Mouse (Mus musculus): Measurements from ENCODE around the gene Lrrc1.
A peak's percentile ranks its signal among the peaks of the same experiment; 100 is the strongest.

The Lrrc1 gene

DNA sequence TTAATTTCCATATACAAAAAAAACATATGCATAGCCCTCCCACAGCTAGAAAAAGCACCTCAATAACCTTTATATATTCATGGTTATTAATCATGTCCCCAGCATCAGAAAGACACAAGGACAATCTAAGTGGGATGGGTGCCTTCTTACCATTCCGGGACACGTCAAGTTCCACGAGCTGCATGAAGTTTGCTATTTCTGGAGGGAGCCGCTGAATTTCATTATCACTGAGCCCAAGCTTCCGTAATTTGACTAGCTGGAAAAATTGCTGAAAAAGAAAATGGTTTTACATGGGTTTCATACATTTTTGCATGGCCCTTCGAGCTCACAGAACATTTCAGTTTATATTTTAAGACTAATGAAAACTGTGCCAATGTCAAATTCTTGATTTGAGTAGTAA lies 45.6 kb downstream of the Lrrc1 start:
- DNase-seq, result no peak

DNA sequence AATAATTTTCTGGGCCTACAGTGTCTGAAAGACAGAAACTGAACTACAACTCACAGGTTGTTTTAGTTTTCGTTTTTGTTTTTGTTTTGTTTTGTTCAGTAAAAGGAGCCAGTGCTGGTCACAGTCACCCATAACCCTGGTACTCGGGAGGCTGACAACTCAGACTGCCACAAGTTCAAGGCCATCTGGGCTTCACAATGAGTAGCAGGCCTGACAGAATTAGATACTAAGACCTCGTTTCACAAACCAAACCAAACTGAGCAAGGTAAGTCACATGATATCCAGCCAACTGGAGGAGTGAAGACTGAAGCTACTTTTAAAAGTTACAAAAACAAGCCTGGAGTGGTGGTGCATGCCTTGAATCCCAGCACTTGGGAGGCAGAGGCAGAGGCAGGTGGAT lies 46.3 kb downstream of the Lrrc1 start:
- no peak for DNase-seq

DNA sequence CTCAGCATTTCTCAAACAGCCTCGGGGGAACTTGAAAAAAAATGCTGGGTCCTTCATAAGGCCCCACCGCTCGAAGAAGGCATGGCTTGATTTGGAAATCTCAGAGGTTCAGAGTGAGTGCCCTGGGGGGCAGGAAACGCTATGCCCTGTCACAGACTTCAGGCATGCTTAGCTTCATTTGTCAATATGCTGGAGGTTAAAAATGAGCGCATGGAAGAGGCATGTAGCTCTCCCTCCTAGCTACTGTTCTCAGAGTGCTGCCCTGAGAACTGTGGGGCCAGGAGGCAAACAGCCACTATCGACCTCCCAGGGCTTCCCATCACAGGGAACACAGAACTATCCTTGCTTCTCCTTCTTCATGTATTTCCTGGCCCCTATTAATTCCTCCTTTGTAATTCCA lies 47.5 kb downstream of the Lrrc1 start:
- no peak for DNase-seq

DNA sequence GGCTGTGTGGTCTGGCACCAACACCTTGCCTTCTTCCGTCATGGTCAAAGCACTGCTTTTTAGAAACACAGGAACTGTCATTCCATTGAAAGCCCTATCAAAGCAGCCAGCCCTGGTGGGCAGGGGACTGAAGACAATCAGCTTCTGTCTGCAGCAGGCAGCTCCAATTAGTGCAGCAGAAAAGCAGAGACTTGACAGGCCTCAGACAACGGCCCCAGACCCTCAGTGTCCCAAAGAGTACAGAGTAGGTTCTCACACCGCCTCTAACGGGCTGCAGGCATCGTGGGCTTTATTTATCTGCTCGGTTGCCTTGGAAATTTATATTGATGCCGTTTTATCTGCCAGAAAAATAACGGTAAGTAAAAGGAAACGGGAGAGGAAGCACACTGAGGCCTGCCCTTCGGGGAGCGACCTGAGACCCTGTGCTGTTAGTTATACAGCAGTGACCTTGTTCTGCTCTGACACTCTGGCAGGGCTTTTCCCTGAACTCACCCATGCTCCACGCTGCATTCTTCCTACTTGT lies 48.1 kb downstream of the Lrrc1 start:
- no peak for DNase-seq

DNA sequence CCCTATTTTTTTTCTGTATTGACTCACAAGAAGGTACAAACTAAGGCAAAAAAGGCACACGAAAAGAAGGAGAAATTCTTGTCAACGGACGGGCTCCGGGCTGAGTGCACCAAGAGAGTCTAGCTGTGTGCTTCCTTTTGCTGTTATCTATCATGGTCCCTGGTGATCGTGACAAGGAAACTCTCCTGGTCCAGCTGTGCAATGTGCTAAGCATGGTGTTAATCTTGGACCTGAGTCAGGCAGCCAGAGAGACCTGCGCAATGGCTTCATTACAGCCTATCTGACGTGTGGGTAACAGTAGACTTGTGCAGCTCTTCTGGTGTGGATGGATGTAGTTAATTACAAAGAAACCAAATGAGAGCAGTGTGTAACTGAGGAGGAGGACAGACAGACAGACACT lies 50.4 kb downstream of the Lrrc1 start:
- no peak for DNase-seq

DNA sequence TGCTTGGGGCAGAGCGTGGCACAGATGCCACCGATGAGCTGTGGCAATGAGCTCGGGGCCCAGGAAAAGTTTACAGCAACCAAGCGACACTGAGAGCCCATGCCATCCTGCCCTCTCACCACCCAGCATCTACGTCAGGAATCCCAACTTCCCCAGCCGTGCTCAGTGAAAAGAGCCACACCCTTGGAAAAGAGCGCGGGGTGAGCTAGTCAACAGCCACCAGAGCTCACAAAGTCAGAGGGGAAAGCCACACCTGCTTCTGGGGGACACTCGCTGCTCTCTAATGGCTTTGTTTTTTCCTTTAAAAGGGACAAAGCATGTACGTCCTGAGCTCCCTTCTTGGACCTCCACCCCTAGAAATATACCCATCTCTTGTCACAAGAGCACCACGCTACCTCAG lies 56.1 kb downstream of the Lrrc1 start:
- DNase-seq, result no peak

DNA sequence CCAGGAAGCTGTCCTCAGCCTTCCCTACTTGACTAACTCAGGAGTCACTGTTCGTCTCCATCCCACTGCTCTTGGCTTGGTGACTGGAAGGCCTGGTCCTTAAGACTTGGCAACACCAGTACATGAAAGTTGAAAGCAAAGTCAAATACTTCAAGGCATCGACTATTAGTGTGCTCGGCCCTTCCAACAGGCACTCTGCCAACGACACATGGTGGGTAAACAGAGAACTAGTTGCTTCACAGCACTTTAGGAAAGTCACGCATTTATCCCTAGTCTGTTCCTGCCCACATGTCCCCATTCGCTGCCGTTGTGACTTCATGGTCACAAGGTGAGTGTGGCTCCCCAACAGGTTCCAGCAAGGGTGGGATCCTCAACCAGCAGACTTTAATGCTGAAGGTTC lies 57.2 kb downstream of the Lrrc1 start:
- DNase-seq, result no peak

DNA sequence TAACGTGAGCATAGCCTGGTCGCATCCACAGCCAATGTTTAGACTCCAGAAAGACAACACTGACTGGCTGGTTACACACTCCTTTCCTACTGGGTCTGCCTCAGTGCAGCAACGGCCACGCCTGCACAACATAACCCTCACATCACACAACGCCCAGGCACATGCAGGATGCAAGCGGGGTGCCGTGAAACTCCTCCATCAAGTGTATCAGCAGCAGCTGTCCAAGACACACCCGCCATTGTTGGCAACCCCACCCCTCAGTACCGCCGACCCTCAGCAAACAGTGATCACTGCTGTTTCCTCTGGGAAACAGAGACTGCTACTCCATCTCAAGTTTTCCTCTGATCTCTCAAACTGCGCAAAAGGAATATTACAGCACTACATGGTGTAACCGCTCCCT lies 58.8 kb downstream of the Lrrc1 start:
- no peak for DNase-seq

DNA sequence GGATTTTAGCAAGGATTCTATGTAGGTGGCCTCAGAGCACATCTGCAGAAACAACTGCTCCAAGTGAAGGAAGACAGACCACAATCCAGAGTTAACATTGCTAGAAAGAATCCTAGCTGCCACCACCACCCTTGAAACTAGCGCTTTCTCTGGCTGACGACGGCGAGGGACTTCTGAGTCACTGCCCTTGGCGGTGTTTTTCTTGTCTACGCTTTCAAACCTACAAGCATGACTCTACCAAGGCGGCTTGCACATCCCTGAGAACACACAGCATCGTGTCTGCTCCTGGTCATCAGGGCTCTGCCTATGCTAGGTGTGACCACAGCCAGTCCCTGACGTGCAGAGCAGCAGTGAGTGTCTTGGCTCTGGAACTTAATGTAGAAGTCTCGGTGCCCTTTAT lies 59.9 kb downstream of the Lrrc1 start:
- DNase-seq, result no peak

DNA sequence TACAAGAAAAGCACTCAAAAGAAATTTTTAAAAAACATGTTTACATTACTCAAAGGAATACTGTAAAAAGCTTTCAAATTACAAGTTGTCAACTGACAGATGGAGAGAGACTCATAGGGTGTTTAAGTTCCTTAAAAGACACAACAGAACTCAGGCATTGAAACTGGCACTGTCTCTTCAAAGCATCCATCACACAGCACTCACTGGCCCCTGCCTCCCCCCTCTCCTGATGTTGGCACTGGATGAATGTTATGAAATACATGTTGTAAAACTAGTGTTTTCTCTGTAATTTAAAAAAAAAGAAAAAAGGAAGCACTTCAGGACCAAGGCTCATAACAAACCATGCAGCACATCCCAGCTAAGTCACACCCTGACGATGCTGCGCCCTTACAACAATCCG lies 61.1 kb downstream of the Lrrc1 start:
- DNase-seq, result no peak

DNA sequence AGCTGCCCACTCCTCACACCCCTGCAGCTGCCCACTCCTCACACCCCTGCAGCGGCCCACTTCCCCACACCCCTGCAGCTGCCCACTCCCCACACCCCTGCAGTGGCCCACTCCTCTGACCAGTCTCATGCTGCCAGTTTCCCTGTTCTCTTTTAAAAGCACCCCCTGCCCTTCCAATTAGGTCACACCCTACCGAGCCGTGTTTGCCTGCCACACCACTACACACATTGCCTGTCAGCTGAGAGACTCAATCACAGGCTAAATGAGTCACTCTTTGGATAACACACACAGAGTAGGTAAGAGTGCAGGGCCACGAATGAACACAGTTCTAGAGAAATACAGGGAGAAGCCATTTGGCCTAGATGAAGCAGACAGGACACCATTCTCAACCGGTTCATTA lies 62.4 kb downstream of the Lrrc1 start:
- no peak for DNase-seq

DNA sequence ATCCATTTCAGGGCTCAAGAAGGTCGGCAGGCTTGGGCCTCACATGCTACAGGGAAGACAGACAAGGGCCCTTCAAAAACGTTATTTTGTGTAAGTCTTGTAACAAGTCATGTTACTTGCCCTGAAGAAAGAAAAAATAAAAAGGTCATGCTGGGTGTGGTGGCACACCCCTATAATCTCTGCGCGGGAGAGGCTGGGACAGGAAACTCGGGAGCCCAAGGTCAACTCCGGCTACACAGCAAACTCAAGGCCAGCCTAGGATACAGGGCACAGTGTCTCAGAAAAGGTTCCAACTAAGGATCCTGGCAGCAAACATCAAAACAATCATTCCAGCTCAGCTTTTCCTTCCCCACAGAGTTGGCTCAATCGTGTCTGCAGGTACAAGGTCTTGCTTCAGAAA lies 63.3 kb downstream of the Lrrc1 start:
- DNase-seq, result no peak

DNA sequence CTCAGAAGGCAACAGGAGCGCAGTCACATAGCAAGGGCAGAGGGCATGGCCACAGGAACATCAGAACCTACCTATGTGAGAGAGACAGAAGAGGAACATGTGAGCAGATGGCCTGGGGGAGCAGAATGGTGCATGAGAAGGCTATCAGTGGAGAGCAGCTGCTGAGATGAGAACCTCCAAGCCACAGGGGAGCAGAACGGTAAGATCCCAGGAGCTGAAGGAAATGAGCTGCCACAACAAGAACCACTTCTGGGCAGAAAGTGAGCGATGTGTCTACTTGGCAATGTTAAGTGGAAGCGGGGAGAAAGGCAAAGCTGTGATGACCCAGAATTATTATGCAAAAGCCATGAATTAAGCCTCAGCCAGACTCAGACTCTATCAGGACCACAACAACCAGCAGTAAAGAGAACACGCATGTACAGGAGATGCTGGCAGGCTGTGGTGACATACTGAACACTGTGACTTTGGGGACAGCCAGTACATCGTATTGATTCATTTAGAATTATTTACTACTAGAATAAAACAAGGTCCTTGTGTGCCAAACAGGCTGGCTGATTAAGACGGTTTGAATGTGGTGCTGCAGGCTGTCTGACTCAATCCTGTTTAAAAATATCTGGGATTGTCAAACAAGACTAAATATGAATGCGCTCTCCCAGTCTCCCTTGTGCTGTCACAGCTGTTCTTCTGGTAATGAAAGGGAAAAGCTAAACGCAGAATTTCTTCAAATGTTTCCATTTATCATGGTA lies 63.9 kb downstream of the Lrrc1 start:
- peak; percentile 24 for DNase-seq

DNA sequence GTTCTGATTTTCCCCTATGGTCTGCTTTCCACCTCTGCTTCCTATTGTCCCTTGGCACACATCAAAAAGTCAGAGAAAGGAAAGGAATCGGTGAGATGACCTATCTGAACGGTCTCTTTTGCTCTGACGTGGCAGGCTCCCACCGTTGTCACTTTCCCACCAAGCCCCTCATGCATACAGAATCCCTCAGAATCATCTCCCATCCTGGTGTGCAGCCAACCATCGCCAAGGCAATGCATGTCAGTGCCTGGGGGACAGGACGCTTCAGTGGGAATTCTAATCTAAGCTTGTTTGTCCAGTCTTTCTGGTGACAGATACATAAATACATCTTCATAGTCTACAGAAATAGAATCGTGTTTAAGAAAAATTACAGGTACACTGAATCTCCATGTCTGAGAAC lies 64.7 kb downstream of the Lrrc1 start:
- no peak for DNase-seq

DNA sequence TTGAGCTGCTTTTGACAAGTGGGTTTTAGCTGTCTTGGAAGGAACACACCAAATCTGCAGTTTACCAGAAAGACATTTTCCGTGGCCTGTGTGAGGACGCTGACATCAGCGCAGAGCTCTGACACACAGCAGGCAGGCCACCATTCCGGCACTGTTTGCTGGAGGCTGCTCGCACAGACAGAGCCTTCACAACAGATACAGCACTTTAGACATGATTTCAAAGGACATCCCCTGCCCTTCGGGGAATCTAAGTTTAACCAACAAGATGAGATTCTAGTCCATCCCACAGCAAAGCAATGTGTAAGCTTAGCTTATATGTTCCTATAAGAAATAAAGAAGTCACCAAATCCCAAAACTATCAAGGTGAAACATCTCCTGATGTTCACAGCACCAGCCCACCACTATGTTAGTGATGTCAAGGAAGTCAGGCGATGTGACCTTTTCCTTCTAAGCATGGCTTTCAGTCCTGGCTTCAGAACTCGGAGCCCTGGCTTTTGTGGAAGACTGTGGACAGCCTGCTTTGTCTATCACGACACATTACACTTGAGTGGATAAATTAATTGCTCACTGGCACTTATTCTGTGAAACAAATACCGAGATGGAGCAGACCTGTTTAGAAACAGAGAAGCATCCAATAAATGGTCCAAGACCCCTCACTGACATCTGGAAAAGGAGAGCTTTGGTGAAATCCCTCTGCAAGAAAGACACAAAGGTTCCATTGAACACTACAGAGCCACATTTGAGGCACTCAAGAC lies 66.3 kb downstream of the Lrrc1 start:
- DNase-seq, result no peak

DNA sequence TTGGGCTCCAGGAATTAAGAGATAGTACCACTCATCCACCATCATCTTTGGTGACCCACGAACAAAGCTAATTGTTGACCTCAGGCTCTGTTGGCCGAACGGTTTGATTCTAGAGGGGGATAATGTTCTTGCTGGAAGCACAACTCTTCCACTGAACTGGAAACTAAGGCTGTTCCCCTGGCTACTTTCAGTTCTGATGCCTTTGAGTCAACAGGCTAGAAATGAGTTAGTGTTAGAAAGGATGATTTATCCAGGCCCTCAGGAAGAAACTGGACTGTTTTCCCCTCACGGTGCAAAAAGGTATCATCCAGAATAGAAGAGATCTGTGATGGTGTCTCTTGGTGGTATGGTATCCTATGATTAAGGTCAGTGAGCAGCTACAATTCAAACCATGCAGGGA lies 70.1 kb downstream of the Lrrc1 start:
- no peak for DNase-seq

DNA sequence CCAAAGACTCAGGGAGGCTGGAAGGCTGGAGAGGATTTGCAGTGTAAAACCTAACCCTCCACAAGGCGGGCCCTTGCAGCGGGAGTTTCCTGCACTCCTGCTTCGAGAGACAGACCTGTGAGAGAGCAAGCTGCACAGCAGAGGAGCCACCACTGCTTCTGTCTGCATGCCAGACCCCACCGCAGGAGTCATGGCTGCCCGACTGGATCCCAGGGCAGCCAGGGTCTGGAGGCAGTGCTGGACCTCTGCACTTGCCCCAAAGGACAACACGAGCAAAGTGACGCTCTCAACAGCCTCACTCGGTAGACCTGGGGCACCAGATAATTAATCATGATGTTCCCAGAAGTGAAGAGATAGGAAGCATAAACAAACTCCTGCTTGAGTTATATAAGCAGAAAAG lies 72.1 kb downstream of the Lrrc1 start:
- DNase-seq, result no peak

DNA sequence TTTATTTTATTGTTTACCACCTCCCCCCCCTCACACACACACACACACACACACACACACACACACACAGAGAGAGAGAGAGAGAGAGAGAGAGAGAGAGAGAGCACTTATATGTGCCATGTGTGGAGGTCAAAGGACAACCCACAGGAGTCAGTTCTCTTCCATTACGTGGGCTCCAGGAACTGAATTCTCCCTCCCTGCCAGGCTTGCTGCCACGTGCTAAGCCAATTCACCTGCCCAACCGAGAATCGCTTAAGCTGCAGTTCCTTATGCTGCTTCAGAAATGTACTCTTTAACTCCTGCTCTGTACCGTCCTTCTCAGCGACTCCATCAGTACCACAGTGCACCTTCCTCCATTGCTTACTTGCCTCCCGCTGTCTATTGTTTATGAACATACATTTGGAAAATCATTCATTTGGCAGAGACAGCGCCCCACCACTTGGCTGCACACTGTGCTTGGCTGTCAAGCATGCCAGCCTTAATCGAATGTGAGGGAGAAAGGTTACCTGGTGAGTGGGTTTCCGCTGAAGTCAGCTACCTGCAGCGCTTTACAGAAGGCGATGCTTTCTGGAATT lies 72.9 kb downstream of the Lrrc1 start:
- DNase-seq, result no peak

DNA sequence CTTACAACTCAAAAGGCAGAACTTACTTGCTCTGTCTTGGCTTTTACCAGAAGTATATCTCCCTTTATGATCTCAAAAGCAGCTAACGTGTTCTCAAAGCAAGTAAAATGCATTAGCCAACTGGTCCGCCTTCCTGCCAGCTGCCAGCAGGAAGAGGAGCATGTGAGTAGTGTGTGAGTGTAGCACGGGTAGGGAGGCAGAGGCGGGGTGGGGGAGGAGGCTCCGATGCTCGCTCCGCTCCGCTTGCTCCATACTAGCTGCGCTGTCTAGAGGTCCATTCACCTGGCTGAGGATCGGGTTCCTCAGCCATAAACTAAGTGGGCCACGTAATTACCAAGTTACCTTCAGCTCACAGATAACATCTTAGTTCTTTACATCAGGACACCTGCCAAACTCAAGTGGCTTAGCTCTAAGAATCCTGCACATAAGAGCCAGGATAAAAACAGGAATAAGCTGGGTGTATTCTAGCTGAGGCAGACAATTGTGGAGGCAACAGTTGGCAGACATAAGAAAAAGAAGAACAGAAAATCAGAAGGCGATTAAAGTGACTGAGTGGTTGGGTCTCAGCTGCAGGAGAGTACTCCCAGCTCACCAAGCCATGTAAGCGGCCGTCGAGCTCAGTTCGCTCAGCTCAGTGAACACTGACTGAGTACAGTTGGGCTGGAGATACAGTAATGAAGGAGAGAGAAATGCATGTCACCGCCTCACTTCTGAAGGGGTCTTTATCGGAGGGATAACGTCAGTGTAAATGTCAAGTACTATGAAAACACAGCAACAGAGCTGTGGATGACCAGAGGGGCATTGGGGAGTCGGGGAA lies 74.7 kb downstream of the Lrrc1 start:
- peak; percentile 79 for DNase-seq

DNA sequence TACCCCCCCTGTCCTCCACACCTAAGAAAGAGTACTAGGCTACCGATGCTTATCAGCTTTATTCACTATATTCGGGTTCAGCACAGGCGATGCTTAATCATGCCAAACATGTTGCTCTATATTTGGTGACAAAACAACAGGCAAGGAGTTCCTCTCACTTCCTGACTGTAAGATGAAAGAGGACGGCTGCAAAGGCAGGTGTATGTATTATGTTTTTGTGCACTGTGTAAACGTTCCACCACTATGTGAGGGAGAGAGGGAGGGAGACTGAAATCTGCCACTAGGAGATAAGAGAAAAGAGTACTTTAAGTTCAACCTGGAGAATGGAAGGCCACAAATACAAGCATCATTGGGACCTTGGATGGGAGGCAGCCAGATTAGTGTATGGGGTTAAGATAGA lies 77.7 kb downstream of the Lrrc1 start:
- no peak for DNase-seq

DNA sequence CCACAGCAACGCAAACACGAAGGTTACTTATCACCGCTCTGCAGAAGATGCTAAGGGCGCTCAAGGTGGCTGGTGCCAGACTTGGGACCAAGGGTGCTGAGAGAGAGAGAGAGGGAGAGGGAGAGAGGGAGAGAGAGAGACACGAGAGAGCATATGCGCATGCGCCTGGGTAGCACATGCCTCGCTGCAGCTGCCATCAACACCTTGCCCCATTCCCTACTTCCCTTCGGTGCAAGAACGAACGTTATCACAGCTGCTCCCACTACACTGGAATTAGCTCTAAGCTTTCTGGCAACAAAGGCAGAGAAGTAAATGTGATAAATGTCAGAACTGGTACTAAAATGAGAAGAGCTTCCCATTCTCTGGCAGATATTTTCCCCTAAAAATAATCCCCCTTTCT lies 79.3 kb downstream of the Lrrc1 start:
- no peak for DNase-seq

DNA sequence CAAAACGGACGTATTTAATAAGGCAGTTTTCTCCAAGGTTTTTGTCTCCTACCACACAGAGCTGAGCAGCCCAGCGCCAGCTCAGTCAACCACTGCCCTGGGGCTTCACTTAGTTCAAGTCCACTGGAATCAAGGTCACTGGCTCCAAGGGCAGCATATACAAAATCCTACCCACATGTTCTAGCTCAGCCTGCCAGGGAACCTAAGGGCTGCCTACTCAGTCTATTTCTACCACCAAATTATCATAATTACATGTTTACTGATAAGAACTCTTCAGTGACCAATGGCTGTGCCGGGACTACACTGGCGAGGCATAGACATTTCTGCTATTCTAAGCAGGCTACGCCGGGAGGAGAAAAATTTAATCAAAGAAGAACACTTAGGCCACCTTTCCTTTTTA lies 80.8 kb downstream of the Lrrc1 start:
- DNase-seq, result no peak

DNA sequence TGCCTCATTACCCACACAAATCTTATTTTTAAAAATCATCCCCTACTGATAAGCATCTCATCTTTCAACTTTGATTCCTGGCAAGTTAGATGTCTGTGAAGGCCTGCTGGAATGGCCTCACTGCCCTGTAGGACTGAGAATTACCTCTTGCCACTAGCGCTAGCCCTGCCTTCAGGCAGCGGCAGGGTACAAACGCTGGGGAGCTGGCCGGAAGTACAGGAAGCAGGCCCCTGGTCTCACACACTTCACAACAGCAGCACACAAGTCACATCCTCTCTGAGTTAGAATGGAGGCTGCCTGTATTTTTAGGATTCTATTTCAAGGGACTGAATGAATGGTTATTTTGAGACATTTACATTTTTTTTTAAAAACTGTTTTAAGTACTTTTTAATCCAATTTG lies 81.5 kb downstream of the Lrrc1 start:
- DNase-seq, result no peak
